Mouse (Mus musculus) c-Kit-negative CD71-positive TER-119-positive erythroid progenitor cells, embryonic 14.5 days (primary cell): ENCODE measurements around the gene Nmnat2.

Experiments used
- DNase-seq: peaks from one replicate; pipeline ENCODE4 v3.0.0-alpha.2; 2013; ENCODE audit warnings: low read depth, low spot score

The Nmnat2 gene

GRCm38 (mm10) chr1:153163831-153164230, 209.0 kb downstream of the Nmnat2 start:
- DNase-seq = no peak

GRCm38 (mm10) chr1:153168293-153168692, 213.5 kb downstream of the Nmnat2 start:
- no peak for DNase-seq
